Mouse (Mus musculus): ENCODE measurements around the gene Ptprr. TPM values are rescaled to one million over a fixed set of nuclear protein-coding genes. Genes with fewer than 3 reads are reported as not detected.
A peak's percentile ranks its signal among the peaks of the same experiment; 100 is the strongest.

Gene Ptprr
- polyA plus RNA-seq, 1 experiment from 2014 or later: 3.3 TPM

- ATAC-seq (peak; percentile 61), DNase-seq (ENCODE audit: low spot score) (peak; percentile 65)
- Histone ChIP-seq H3K36me3 (ENCODE audit: insufficient read depth, low read length) (no peaks in the 10 kb centered on the region), H3K27ac (ENCODE audit: low read length) (no peak overlapping the region), H3K9me3 (ENCODE audit: low read length) (no peaks in the 10 kb centered on the region), H3K4me2 (replicated peaks; ENCODE audit: low read depth, low read length) (no peak overlapping the region), H3K27me3 (replicated peaks; ENCODE audit: insufficient read depth, low read length) (no peaks in the 10 kb centered on the region), H3K9ac (replicated peaks; ENCODE audit: low read depth) (no peak overlapping the region), H3K4me1 (ENCODE audit: insufficient read depth, low read depth, low read length) (no peaks in the 10 kb centered on the region), H3K4me3 (ENCODE audit: low read depth, low read length) (no peak overlapping the region)
- TF ChIP-seq EP300 (IDR thresholded peaks at IDR 0.05): peak; percentile 94
- no peak for TF ChIP-seq CTCF (IDR thresholded peaks at IDR 0.05)
- 37% methylated on average over 7 of the region's 7 CpGs for WGBS
These were observed 224.2 kb downstream of the Ptprr start for GRCm38 (mm10) chr10:116242200-116242599.

- TF ChIP-seq CTCF (IDR thresholded peaks at IDR 0.05) (no peak), EP300 (IDR thresholded peaks at IDR 0.05) (peak; percentile 95)
- ATAC-seq: peak; percentile 94
These were observed 225.4 kb downstream of the Ptprr start for GRCm38 (mm10) chr10:116243373-116243772.

DNA sequence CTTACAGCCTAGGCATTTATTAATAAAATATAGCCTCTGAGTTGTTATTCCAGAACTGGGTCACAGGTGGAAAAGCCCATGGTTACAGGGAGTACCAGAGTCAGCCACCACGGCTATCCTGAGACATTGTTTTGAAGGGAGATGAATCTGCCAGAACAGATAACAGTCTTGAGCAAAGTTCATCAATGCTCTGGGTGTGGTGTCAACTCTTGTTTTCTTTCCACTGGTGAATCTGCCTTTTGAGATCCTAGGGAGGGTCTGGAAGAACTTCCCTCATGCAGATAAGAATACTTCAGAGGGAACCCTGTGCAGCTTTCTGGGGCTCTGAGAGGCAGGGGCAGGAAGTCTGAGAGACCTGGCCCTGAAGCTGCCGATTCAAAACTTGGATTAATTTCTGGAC lies 227.6 kb downstream of the Ptprr start:
- ATAC-seq: 0 out of 2 replicates have a peak, but pooled peaks have one; percentile 22
- no peaks in the 10 kb centered on the region for H3K9me3 ChIP-seq (ENCODE audit: low read length)
- TF ChIP-seq EP300 (IDR thresholded peaks at IDR 0.05) (peak; percentile 66), CTCF (IDR thresholded peaks at IDR 0.05) (no peak)
- no peak overlapping the region for H3K9ac ChIP-seq (replicated peaks; ENCODE audit: low read depth)
- peak; percentile 20 for DNase-seq (ENCODE audit: low spot score)
- no peak overlapping the region for H3K4me2 ChIP-seq (replicated peaks; ENCODE audit: low read depth, low read length)
- H3K27me3 ChIP-seq (replicated peaks; ENCODE audit: insufficient read depth, low read length): no peaks in the 10 kb centered on the region
- no peak overlapping the region for H3K27ac ChIP-seq (ENCODE audit: low read length)
- no peaks in the 10 kb centered on the region for H3K4me1 ChIP-seq (ENCODE audit: insufficient read depth, low read depth, low read length)
- H3K36me3 ChIP-seq (ENCODE audit: insufficient read depth, low read length): no peaks in the 10 kb centered on the region
- 44% methylated on average over 2 of the region's 2 CpGs for WGBS
- no peak overlapping the region for H3K4me3 ChIP-seq (ENCODE audit: low read depth, low read length)

More at GRCm38 (mm10) chr10:116243373-116243772, 225.4 kb downstream of the Ptprr start:
- Histone ChIP-seq H3K9me3 (ENCODE audit: low read length) (no peaks in the 10 kb centered on the region), H3K27ac (ENCODE audit: low read length) (no peak overlapping the region), H3K27me3 (replicated peaks; ENCODE audit: insufficient read depth, low read length) (no peaks in the 10 kb centered on the region), H3K4me2 (replicated peaks; ENCODE audit: low read depth, low read length) (no peak overlapping the region), H3K36me3 (ENCODE audit: insufficient read depth, low read length) (no peaks in the 10 kb centered on the region), H3K9ac (replicated peaks; ENCODE audit: low read depth) (no peak overlapping the region), H3K4me3 (ENCODE audit: low read depth, low read length) (no peak overlapping the region), H3K4me1 (ENCODE audit: insufficient read depth, low read depth, low read length) (no peaks in the 10 kb centered on the region)
- peak; percentile 70 for DNase-seq (ENCODE audit: low spot score)
- 28% methylated on average over 7 of the region's 7 CpGs for WGBS

DNA sequence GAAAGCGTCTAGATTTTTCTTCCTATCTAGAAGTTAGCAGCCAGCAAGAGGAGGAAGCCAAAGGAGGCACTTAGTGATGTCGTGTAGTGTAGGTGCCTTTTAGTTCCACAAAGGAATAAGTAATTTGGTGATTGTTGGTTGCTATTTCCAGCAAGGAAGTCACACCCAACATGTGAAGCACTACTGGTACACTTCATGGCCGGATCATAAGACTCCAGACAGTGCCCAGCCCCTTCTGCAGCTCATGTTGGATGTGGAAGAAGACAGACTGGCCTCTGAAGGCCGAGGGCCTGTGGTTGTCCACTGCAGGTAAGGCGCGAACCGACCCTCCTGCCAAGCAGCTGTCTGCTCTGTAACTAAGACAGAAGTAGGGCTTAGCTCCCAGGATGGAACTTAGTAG lies 234.7 kb downstream of the Ptprr start:
- ATAC-seq: no peak
- Histone ChIP-seq H3K27ac (ENCODE audit: low read length) (no peak overlapping the region), H3K9ac (replicated peaks; ENCODE audit: low read depth) (no peak overlapping the region), H3K27me3 (replicated peaks; ENCODE audit: insufficient read depth, low read length) (no peaks in the 10 kb centered on the region), H3K4me1 (ENCODE audit: insufficient read depth, low read depth, low read length) (no peaks in the 10 kb centered on the region), H3K4me3 (ENCODE audit: low read depth, low read length) (no peak overlapping the region), H3K4me2 (replicated peaks; ENCODE audit: low read depth, low read length) (no peak overlapping the region), H3K36me3 (ENCODE audit: insufficient read depth, low read length) (no peaks in the 10 kb centered on the region), H3K9me3 (ENCODE audit: low read length) (no peaks in the 10 kb centered on the region)
- 77% methylated on average over 7 of the region's 7 CpGs for WGBS
- TF ChIP-seq CTCF (IDR thresholded peaks at IDR 0.05) (no peak), EP300 (IDR thresholded peaks at IDR 0.05) (no peak)
- no peak for DNase-seq (ENCODE audit: low spot score)

DNA sequence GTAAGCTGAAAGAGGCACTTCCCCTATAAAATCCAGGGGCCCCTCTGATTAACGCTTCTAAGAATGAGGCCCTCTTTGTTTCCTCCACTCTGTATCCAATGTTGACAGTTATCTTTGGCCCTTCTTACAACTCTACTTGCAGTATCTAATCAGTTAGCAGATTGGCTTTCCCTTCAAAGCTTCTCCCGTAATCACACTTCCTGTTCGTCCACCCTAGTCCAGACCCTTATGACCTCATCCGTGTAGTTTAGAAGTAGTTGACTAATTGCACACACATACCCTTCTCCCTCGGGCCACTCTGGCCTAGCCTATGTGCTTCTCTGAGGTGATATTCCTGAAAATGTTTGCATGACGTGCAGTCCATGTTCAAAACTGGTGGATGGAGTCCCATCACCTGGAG lies 236.0 kb downstream of the Ptprr start:
- Histone ChIP-seq H3K4me1 (ENCODE audit: insufficient read depth, low read depth, low read length) (no peaks in the 10 kb centered on the region), H3K4me3 (ENCODE audit: low read depth, low read length) (no peak overlapping the region), H3K36me3 (ENCODE audit: insufficient read depth, low read length) (no peaks in the 10 kb centered on the region), H3K9ac (replicated peaks; ENCODE audit: low read depth) (no peak overlapping the region), H3K27ac (ENCODE audit: low read length) (no peak overlapping the region), H3K9me3 (ENCODE audit: low read length) (no peaks in the 10 kb centered on the region), H3K27me3 (replicated peaks; ENCODE audit: insufficient read depth, low read length) (no peaks in the 10 kb centered on the region), H3K4me2 (replicated peaks; ENCODE audit: low read depth, low read length) (no peak overlapping the region)
- peak; percentile 45 for DNase-seq (ENCODE audit: low spot score)
- WGBS: 25% methylated on average over 6 of the region's 6 CpGs
- peak; percentile 61 for ATAC-seq
- no peak for TF ChIP-seq CTCF (IDR thresholded peaks at IDR 0.05)
- TF ChIP-seq EP300 (IDR thresholded peaks at IDR 0.05): peak; percentile 76

DNA sequence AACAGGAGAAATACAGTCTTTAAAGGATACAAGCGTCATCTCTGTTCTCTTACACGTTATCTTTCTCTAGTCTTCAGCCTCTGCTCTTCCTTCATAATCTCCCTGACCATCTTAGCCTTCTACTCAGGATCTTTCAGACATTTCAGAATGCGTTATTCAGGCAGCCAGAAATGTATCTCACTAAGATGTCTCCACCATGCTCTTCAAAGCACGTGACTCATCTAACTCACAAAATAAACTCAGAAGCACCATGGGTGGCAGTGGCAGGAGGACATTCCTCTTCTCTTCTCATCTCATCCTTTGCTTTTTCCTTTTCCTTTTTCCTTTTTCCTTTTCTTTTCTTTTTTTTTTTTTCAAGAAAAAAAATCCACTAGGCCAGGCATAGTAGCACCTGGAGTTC lies 241.3 kb downstream of the Ptprr start:
- no peak for TF ChIP-seq CTCF (IDR thresholded peaks at IDR 0.05)
- no peak for TF ChIP-seq EP300 (IDR thresholded peaks at IDR 0.05)
- no peak for DNase-seq (ENCODE audit: low spot score)
- WGBS: 71% methylated on average over 4 of the region's 4 CpGs
- H3K27me3 ChIP-seq (replicated peaks; ENCODE audit: insufficient read depth, low read length): no peaks in the 10 kb centered on the region
- ATAC-seq: no peak
- H3K4me3 ChIP-seq (ENCODE audit: low read depth, low read length): no peak overlapping the region
- H3K27ac ChIP-seq (ENCODE audit: low read length): no peak overlapping the region
- H3K4me2 ChIP-seq (replicated peaks; ENCODE audit: low read depth, low read length): no peak overlapping the region
- no peak overlapping the region for H3K9ac ChIP-seq (replicated peaks; ENCODE audit: low read depth)
- H3K36me3 ChIP-seq (ENCODE audit: insufficient read depth, low read length): no peaks in the 10 kb centered on the region
- H3K4me1 ChIP-seq (ENCODE audit: insufficient read depth, low read depth, low read length): no peaks in the 10 kb centered on the region
- no peaks in the 10 kb centered on the region for H3K9me3 ChIP-seq (ENCODE audit: low read length)
